Mouse (Mus musculus) right cerebral cortex, adult 2 months (tissue): Measurements from ENCODE around the gene Nuak1.

Experiments used
- DNase-seq, 2 experiments: peaks; one replicate each; pipeline ENCODE4 v3.0.0; 2021 to 2022; ENCODE audit warnings: low spot score in 2 of 2

Nuak1 gene

GRCm38 (mm10) chr10:84382900-84383883, 57.2 kb downstream of the Nuak1 start:
- DNase-seq = no peak

GRCm38 (mm10) chr10:84381276-84381798, 59.1 kb downstream of the Nuak1 start:
- peak; percentile 72 for DNase-seq

GRCm38 (mm10) chr10:84379366-84379765, 61.0 kb downstream of the Nuak1 start:
- DNase-seq = no peak

GRCm38 (mm10) chr10:84377956-84378355, 62.4 kb downstream of the Nuak1 start:
- DNase-seq = no peak

GRCm38 (mm10) chr10:84376346-84376745, 64.1 kb downstream of the Nuak1 start:
- no peak for DNase-seq

GRCm38 (mm10) chr10:84374996-84375395, 65.4 kb downstream of the Nuak1 start:
- DNase-seq = peak in 1 of 2 experiments; percentile 3

- peak in 1 of 2 experiments; percentile 21 for DNase-seq
Observed at GRCm38 (mm10) chr10:84373476-84373875, 66.9 kb downstream of the Nuak1 start.

GRCm38 (mm10) chr10:84372161-84373095, 68.0 kb downstream of the Nuak1 start:
- DNase-seq = peak; percentile 80 to 82

- DNase-seq = peak in 1 of 2 experiments; percentile 52
Observed at GRCm38 (mm10) chr10:84371681-84372160, 68.7 kb downstream of the Nuak1 start.

GRCm38 (mm10) chr10:84371230-84371629, 69.2 kb downstream of the Nuak1 start:
- no peak for DNase-seq

GRCm38 (mm10) chr10:84369646-84370314, 70.6 kb downstream of the Nuak1 start:
- peak in 1 of 2 experiments; percentile 0 for DNase-seq

GRCm38 (mm10) chr10:84368185-84368584, 72.2 kb downstream of the Nuak1 start:
- DNase-seq = no peak

- DNase-seq = no peak
Observed at GRCm38 (mm10) chr10:84365166-84365865, 75.1 kb downstream of the Nuak1 start.

- DNase-seq = no peak
Observed at GRCm38 (mm10) chr10:84363833-84364232, 76.6 kb downstream of the Nuak1 start.

GRCm38 (mm10) chr10:84360953-84361352, 79.4 kb downstream of the Nuak1 start:
- no peak for DNase-seq

GRCm38 (mm10) chr10:84360391-84360790, 80.0 kb downstream of the Nuak1 start:
- DNase-seq = no peak

GRCm38 (mm10) chr10:84358738-84359120, 81.7 kb downstream of the Nuak1 start:
- DNase-seq = no peak

GRCm38 (mm10) chr10:84357997-84358737, 82.2 kb downstream of the Nuak1 start:
- DNase-seq = peak; percentile 85 to 90

- no peak for DNase-seq
Observed at GRCm38 (mm10) chr10:84357593-84357992, 82.8 kb downstream of the Nuak1 start.

GRCm38 (mm10) chr10:84354323-84354722, 86.1 kb downstream of the Nuak1 start:
- peak; percentile 68 to 72 for DNase-seq
